Mouse (Mus musculus) c-Kit-positive CD71-negative TER-119-negative erythroid progenitor cells, embryonic 14.5 days (primary cell): ENCODE results near the gene Sun2.

Experiments used
- DNase-seq: peaks from one replicate; pipeline ENCODE4 v3.0.0-alpha.2; 2013; ENCODE audit warnings: low read depth

Sun2 gene

DNA sequence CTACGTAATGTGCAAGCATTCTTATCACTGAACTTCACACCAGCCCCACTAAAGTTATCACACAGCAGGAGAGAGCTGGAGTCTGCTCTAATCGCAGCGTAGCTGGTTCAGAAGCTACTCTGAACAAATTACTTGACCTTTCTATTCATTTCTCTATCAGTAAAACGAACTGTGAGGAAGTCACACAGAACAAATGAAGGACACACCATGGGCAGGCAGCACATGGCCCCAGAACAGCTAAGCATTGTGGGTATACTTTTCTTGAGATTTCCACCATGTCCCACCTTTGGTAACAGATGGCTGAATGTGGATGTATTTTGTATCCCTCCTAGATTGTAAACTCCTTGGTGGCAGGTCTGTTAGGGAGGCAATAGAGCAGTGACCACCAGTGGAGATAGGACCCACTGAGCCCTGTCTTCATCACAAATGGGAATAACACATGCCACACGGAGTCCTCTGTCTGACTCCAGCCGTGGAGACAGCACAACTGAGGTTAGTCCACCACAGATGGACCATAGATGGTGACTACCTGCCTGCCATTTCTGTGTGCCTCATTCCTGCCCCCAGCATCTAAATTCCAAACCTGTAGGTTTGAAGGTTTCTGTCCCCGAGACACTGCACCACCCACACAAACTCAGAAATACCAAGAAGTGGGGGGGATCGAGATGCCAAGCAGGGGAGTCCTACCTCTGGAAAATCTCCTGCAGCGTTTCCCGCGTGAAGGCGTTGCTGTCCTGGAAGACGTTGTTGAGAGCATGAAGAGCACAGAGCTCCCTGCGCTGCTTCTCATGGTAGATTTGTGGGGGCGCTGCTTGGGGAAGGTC is 56.1 kb downstream of the Sun2 start:
- no peak for DNase-seq

- no peak for DNase-seq
Measured at GRCm38 (mm10) chr15:79685141-79685641, 57.1 kb downstream of the Sun2 start.

- no peak for DNase-seq
Measured at GRCm38 (mm10) chr15:79684616-79685015, 57.7 kb downstream of the Sun2 start.

GRCm38 (mm10) chr15:79683707-79684465 is 58.5 kb downstream of the Sun2 start:
- DNase-seq: no peak

- no peak for DNase-seq
Measured at GRCm38 (mm10) chr15:79683146-79683545, 59.2 kb downstream of the Sun2 start.

GRCm38 (mm10) chr15:79681973-79682372 is 60.4 kb downstream of the Sun2 start:
- no peak for DNase-seq

DNA sequence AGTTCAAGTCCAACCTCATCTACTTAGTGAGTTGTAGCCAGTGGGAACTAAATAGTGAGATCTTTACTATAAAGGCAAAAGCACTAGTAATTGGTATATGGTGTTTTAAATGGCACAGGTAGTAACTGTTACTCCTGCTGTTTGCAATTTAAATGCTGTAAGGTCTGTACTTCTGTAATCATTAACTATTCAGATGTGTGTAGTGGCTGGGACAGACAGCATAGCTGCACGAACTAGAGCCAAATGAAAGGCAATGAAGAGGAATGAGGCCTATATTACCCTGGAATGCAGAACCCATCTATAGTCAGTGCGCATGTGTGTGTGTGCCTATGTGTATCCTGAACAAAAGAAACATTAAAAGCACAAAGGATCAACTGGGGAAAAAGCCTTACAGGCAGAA is 64.4 kb downstream of the Sun2 start:
- DNase-seq: no peak
